Mouse (Mus musculus): ENCODE data around the gene Sh3d21. TPM values are rescaled to one million over a fixed set of nuclear protein-coding genes. Genes with fewer than 3 reads are reported as not detected.

Sh3d21 gene
- total and polyA plus RNA-seq, 3 experiments: 0.31 to 1.3 TPM; not detected in 1

GRCm38 (mm10) chr4:126100764-126101163, 62.5 kb downstream of the Sh3d21 start:
- Histone ChIP-seq H3K9ac (ENCODE audit: control insufficient read depth, low read depth, low read length, poor library complexity, severe bottlenecking) (no peak overlapping the region), H3K79me2 (ENCODE audit: control insufficient read depth, insufficient read depth, low read length, poor library complexity) (peaks cover 28% of the 10 kb centered on the region), H3K9me3 (replicated peaks; ENCODE audit: insufficient read depth, low read length) (no peaks in the 10 kb centered on the region), H3K27me3 (ENCODE audit: control insufficient read depth in 1 of 2, insufficient read depth in 2 of 2, low read length in 2 of 2) (no peaks in the 10 kb centered on the region), H3K4me3 (ENCODE audit: control insufficient read depth in 1 of 2, insufficient read depth in 1 of 2, low read depth in 2 of 2, low read length in 2 of 2) (no peak overlapping the region), H3K36me3 (ENCODE audit: control insufficient read depth in 1 of 2, insufficient read depth in 2 of 2, low read length in 2 of 2) (peaks cover 0 to 34% of the 10 kb centered on the region in 2 experiments; a peak in 2 of 4 replicates), H3K27ac (ENCODE audit: control insufficient read depth, low read depth, low read length) (no peak overlapping the region), H3K4me1 (ENCODE audit: control insufficient read depth in 1 of 2, insufficient read depth in 2 of 2, low read length in 2 of 2) (peaks cover 9 to 43% of the 10 kb centered on the region in 2 experiments)
- no peak for DNase-seq (ENCODE audit: low read depth, low spot score)
- TF ChIP-seq TCF12 (IDR thresholded peaks at IDR 0.05; ENCODE audit: low read depth, low read length): no peak
- TF ChIP-seq GATA1 (IDR thresholded peaks at IDR 0.05; ENCODE audit: low read depth, low read length): no peak
- TF ChIP-seq POLR2AphosphoS5 (IDR thresholded peaks at IDR 0.05; ENCODE audit: borderline replicate concordance, low read depth, low read length): no peak
- no peak for TF ChIP-seq SMC3 (IDR thresholded peaks at IDR 0.05; ENCODE audit: low read depth, low read length)
- TF ChIP-seq SIN3A (IDR thresholded peaks at IDR 0.05; ENCODE audit: low read length): no peak
- TF ChIP-seq USF2 (IDR thresholded peaks at IDR 0.05; ENCODE audit: borderline replicate concordance in 1 of 2, insufficient read depth in 1 of 2, low read depth in 1 of 2, low read length in 2 of 2): no peak
- TF ChIP-seq ETS1 (IDR thresholded peaks at IDR 0.05; ENCODE audit: low read depth, low read length): no peak
- no peak for TF ChIP-seq E2F4 (IDR thresholded peaks at IDR 0.05; ENCODE audit: borderline replicate concordance, low read depth, low read length)

Other genes with a start within 250 kb of the Sh3d21 start
- not detected in 2 replicates for gene Csf3r, start 138.9 kb downstream of the Sh3d21 start, total RNA-seq (2012; rRNA removed)
- gene Csf3r, start 138.9 kb downstream of the Sh3d21 start, polyA plus RNA-seq (2012; ENCODE audit: insufficient read depth in 1 of 2, insufficient read length in 2 of 2, low read depth in 1 of 2, low replicate concordance in 2 of 2, missing spikeins in 1 of 2): under 1 TPM in 1 of 2 experiments, not detected in 1; 0.06 TPM
- gene Mrps15, start 116.6 kb downstream of the Sh3d21 start, total RNA-seq (2012; rRNA removed): 91.5 and 92.9 TPM in 2 replicates
- gene Mrps15, start 116.6 kb downstream of the Sh3d21 start, polyA plus RNA-seq (2012; ENCODE audit: insufficient read depth in 1 of 2, insufficient read length in 2 of 2, low read depth in 1 of 2, low replicate concordance in 2 of 2, missing spikeins in 1 of 2): 100 to 1,000 TPM in 1 of 2 experiments, not detected in 1; 157 TPM
- gene Oscp1, start 104.9 kb downstream of the Sh3d21 start, total RNA-seq (2012; rRNA removed): 4.2 and 5.7 TPM in 2 replicates
- gene Oscp1, start 104.9 kb downstream of the Sh3d21 start, polyA plus RNA-seq (2012; ENCODE audit: insufficient read depth in 1 of 2, insufficient read length in 2 of 2, low read depth in 1 of 2, low replicate concordance in 2 of 2, missing spikeins in 1 of 2): 1 to 10 TPM in 1 of 2 experiments, not detected in 1; 7.6 TPM
- gene Lsm10, start 66.9 kb downstream of the Sh3d21 start, total RNA-seq (2012; rRNA removed): 33.9 and 35.0 TPM in 2 replicates
- 10 to 100 TPM in 1 of 2 experiments, not detected in 1; 49.6 TPM for gene Lsm10, start 66.9 kb downstream of the Sh3d21 start, polyA plus RNA-seq (2012; ENCODE audit: insufficient read depth in 1 of 2, insufficient read length in 2 of 2, low read depth in 1 of 2, low replicate concordance in 2 of 2, missing spikeins in 1 of 2)
- 16.8 and 30.4 TPM in 2 replicates for gene Stk40, start 59.5 kb downstream of the Sh3d21 start, total RNA-seq (2012; rRNA removed)
- gene Stk40, start 59.5 kb downstream of the Sh3d21 start, polyA plus RNA-seq (2012; ENCODE audit: insufficient read depth in 1 of 2, insufficient read length in 2 of 2, low read depth in 1 of 2, low replicate concordance in 2 of 2, missing spikeins in 1 of 2): 100 to 1,000 TPM in 1 of 2 experiments, 10 to 100 TPM in 1; 79.4 to 270 TPM
- 9.3 and 9.6 TPM in 2 replicates for gene Eva1b, start 15.7 kb downstream of the Sh3d21 start, total RNA-seq (2012; rRNA removed)
- gene Eva1b, start 15.7 kb downstream of the Sh3d21 start, polyA plus RNA-seq (2012; ENCODE audit: insufficient read depth in 1 of 2, insufficient read length in 2 of 2, low read depth in 1 of 2, low replicate concordance in 2 of 2, missing spikeins in 1 of 2): 10 to 100 TPM in 1 of 2 experiments, not detected in 1; 12.2 TPM
- 158 and 177 TPM in 2 replicates for gene Thrap3, start 39.3 kb upstream of the Sh3d21 start, total RNA-seq (2012; rRNA removed)
- gene Thrap3, start 39.3 kb upstream of the Sh3d21 start, polyA plus RNA-seq (2012; ENCODE audit: insufficient read depth in 1 of 2, insufficient read length in 2 of 2, low read depth in 1 of 2, low replicate concordance in 2 of 2, missing spikeins in 1 of 2): 100 to 1,000 TPM; 310 to 471 TPM
- 15.4 and 16.4 TPM in 2 replicates for gene Map7d1, start 92.9 kb upstream of the Sh3d21 start, total RNA-seq (2012; rRNA removed)
- gene Map7d1, start 92.9 kb upstream of the Sh3d21 start, polyA plus RNA-seq (2012; ENCODE audit: insufficient read depth in 1 of 2, insufficient read length in 2 of 2, low read depth in 1 of 2, low replicate concordance in 2 of 2, missing spikeins in 1 of 2): 10 to 100 TPM in 1 of 2 experiments, not detected in 1; 58.2 TPM
- gene Trappc3, start 98.8 kb upstream of the Sh3d21 start, total RNA-seq (2012; rRNA removed): 66.6 and 71.0 TPM in 2 replicates
- gene Trappc3, start 98.8 kb upstream of the Sh3d21 start, polyA plus RNA-seq (2012; ENCODE audit: insufficient read depth in 1 of 2, insufficient read length in 2 of 2, low read depth in 1 of 2, low replicate concordance in 2 of 2, missing spikeins in 1 of 2): 10 to 100 TPM in 1 of 2 experiments, not detected in 1; 72.0 TPM
- not detected in 2 replicates for gene Col8a2, start 123.3 kb upstream of the Sh3d21 start, total RNA-seq (2012; rRNA removed)
- not detected for gene Col8a2, start 123.3 kb upstream of the Sh3d21 start, polyA plus RNA-seq (2012; ENCODE audit: insufficient read depth in 1 of 2, insufficient read length in 2 of 2, low read depth in 1 of 2, low replicate concordance in 2 of 2, missing spikeins in 1 of 2)
- 53.2 and 62.0 TPM in 2 replicates for gene Adprhl2, start 158.2 kb upstream of the Sh3d21 start, total RNA-seq (2012; rRNA removed)
- 10 to 100 TPM in 1 of 2 experiments, not detected in 1; 53.7 TPM for gene Adprhl2, start 158.2 kb upstream of the Sh3d21 start, polyA plus RNA-seq (2012; ENCODE audit: insufficient read depth in 1 of 2, insufficient read length in 2 of 2, low read depth in 1 of 2, low replicate concordance in 2 of 2, missing spikeins in 1 of 2)
- 0.20 TPM in 1 of 2 replicates, not detected in the other for gene Tekt2, start 162.2 kb upstream of the Sh3d21 start, total RNA-seq (2012; rRNA removed)
- gene Tekt2, start 162.2 kb upstream of the Sh3d21 start, polyA plus RNA-seq (2012; ENCODE audit: insufficient read depth in 1 of 2, insufficient read length in 2 of 2, low read depth in 1 of 2, low replicate concordance in 2 of 2, missing spikeins in 1 of 2): under 1 TPM in 1 of 2 experiments, not detected in 1; 0.25 TPM